Mouse (Mus musculus) midbrain, postnatal 0 days (tissue): ENCODE data around the gene Strip1. TPM values are rescaled to one million over a fixed set of nuclear protein-coding genes. Genes with fewer than 3 reads are reported as not detected.

Source experiments
- ATAC-seq: fragments of 200-750 bp; cut with Nextera tagmentation; 2 replicates; pipeline ENCODE4 v1.8.0; 2017; ENCODE audit warnings: moderate number of reproducible peaks, mild to moderate bottlenecking, moderate TSS enrichment, moderate library complexity; ENCODE audit not compliant: low FRiP score
- DNase-seq: peaks from one replicate; pipeline ENCODE4 v3.0.0-alpha.2; 2015; ENCODE audit warnings: low spot score
- H3K27ac ChIP-seq: fragments of 300-500 bp; sonication (generic); 2 replicates; pipeline ENCODE4 v1.5.1; 2014; ENCODE audit warnings: low read depth, mild to moderate bottlenecking, low read length, mixed read lengths
- H3K27me3 ChIP-seq: fragments of 300-500 bp; sonication (generic); 2 replicates; pipeline ENCODE4 v1.6.1; 2014; ENCODE audit warnings: low read length, control low read depth, mixed read lengths; ENCODE audit not compliant: insufficient read depth
- H3K36me3 ChIP-seq: fragments of 300-500 bp; sonication (generic); 2 replicates; pipeline ENCODE4 v1.6.1; 2014; ENCODE audit warnings: low read length, control low read depth, mixed read lengths; ENCODE audit not compliant: insufficient read depth
- H3K4me1 ChIP-seq: fragments of 300-500 bp; sonication (generic); 2 replicates; pipeline ENCODE4 v1.6.1; 2014; ENCODE audit warnings: mild to moderate bottlenecking, control low read depth, antibody characterized with exemption, low read length, mixed read lengths; ENCODE audit not compliant: insufficient read depth
- H3K4me2 ChIP-seq: fragments of 300-500 bp; sonication (generic); 2 replicates; pipeline ENCODE4 v1.6.1; 2014; ENCODE audit warnings: low read depth, mild to moderate bottlenecking, low read length, mixed read lengths; ENCODE audit not compliant: poor library complexity, severe bottlenecking
- H3K4me3 ChIP-seq: fragments of 300-500 bp; sonication (generic); 2 replicates; pipeline ENCODE4 v1.5.1; 2014; ENCODE audit warnings: low read depth, mild to moderate bottlenecking, low read length, moderate library complexity
- H3K9ac ChIP-seq: fragments of 300-500 bp; sonication (generic); replicated peaks from 2 replicates; pipeline ENCODE4 v1.6.1; 2014; ENCODE audit warnings: mild to moderate bottlenecking, low read length, moderate library complexity, mixed read lengths; ENCODE audit not compliant: poor library complexity, severe bottlenecking
- H3K9me3 ChIP-seq: fragments of 300-500 bp; sonication (generic); 2 replicates; pipeline ENCODE4 v1.6.1; 2016; ENCODE audit warnings: low read length, control low read depth
- CTCF ChIP-seq: IDR thresholded peaks from 2 replicates; pipeline ENCODE4 v1.5.1; 2016; ENCODE audit warnings: antibody characterized with exemption, mild to moderate bottlenecking
- WGBS: fragments of 180-500 bp; shearing (Covaris S2); extraction: QIAGEN DNeasy Blood & Tissue Kit; methylation state at CpG from one replicate; pipeline ENCODE4 v1.1.7; 2014; 5-methylcytosine and 5-hydroxymethylcytosine counted together
- polyA plus RNA-seq: library from polyadenylated mRNA; unstranded; fragments of >200 nt; fragmentation: Nextera tagmentation; extraction: Ambion mirVana; gene quantifications from 2 replicates; pipeline ENCODE4 v1.2.1, GENCODE M21; 2015
- total RNA-seq: library from RNA; depleted of rRNA; stranded (reverse); fragments of >200 nt; gene quantifications from 2 replicates; pipeline ENCODE4 v1.2.3, GENCODE M21; 2014

Strip1 gene
- total and polyA plus RNA-seq, 2 experiments from 2014 or later, result 120 to 131 TPM

DNA sequence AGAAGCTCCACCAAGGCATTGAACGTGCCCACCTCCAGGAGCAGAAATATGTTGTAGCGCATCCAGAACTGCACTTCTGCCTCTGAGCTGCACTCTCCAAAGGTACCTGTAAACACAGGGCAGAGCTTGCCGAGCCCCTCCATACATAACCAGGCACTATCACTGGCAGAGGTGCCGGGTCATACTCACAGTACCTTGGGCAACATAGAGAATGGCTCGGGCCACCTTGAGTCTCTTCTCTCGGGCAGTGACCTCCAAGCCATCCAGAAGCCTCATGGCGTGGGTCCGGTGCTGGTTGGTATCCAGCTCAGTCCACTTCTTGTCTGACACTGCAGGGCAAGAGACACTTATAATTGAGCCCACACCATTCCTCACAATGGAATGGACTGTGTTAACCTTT lies 4.7 kb downstream of the Strip1 start:
- WGBS, result 97% methylated on average over 8 of the region's 8 CpGs
- no peak overlapping the region for H3K9ac ChIP-seq

DNA sequence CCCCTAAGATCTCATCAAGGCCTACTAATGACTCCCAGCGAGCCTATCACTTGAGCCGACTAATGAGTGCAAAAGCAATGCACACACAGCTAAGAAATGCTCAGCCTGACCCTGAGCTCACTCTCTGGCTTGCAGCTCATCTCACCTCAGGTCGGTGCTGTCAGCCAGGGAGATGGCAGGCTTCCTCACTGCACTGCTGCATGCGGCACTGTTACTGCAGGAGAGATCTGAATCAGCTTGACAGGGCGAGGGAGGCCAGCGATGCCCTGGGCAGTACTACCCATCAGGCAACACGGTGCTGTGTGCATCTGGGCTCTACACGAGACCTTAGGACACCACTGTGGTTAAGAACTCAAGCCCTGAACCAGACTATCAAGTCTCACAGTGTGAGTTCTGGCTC lies 6.0 kb downstream of the Strip1 start:
- WGBS, result 88% methylated on average over 8 of the region's 8 CpGs
- no peaks in the 10 kb centered on the region for H3K27me3 ChIP-seq
- H3K4me3 ChIP-seq, result no peak overlapping the region
- H3K36me3 ChIP-seq, result peaks cover 77% of the 10 kb centered on the region
- H3K9me3 ChIP-seq, result no peaks in the 10 kb centered on the region
- no peak for DNase-seq
- TF ChIP-seq CTCF, result no peak
- ATAC-seq, result no peak
- H3K4me1 ChIP-seq, result peaks cover 7% of the 10 kb centered on the region
- no peak overlapping the region for H3K9ac ChIP-seq
- no peak overlapping the region for H3K27ac ChIP-seq
- H3K4me2 ChIP-seq, result no peak overlapping the region

More for the DNA sequence above, 4.7 kb downstream of the Strip1 start:
- no peak overlapping the region for H3K4me2 ChIP-seq
- DNase-seq, result no peak
- ATAC-seq, result no peak
- peaks cover 66% of the 10 kb centered on the region for H3K36me3 ChIP-seq
- no peak overlapping the region for H3K27ac ChIP-seq
- peaks cover 7% of the 10 kb centered on the region for H3K4me1 ChIP-seq
- no peaks in the 10 kb centered on the region for H3K9me3 ChIP-seq
- no peak overlapping the region for H3K4me3 ChIP-seq
- TF ChIP-seq CTCF, result no peak
- H3K27me3 ChIP-seq, result no peaks in the 10 kb centered on the region

DNA sequence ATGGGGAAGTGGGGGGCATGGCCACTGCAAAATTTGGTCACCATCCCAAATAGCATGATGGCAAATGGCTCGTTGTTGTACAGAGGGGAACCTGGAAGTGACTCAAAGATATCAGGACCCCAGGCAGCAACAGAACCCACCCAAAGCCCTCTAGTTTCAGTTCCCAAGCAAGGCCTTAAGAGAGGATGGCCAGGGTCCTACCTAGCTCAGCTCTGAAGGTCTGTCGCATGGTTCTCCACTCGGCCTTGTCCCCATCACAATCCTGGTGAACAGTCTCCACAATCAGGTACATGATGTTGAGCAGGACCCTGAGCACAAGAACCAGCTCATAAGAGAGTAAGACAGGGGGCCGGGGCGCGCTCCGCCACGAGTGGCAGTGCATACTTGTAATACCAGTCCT lies 7.1 kb downstream of the Strip1 start:
- WGBS, result 96% methylated on average over 8 of the region's 8 CpGs
- H3K9ac ChIP-seq, result no peak overlapping the region
- no peaks in the 10 kb centered on the region for H3K4me1 ChIP-seq
- no peak overlapping the region for H3K4me3 ChIP-seq
- peaks cover 85% of the 10 kb centered on the region for H3K36me3 ChIP-seq
- H3K4me2 ChIP-seq, result no peak overlapping the region
- H3K27me3 ChIP-seq, result no peaks in the 10 kb centered on the region
- no peaks in the 10 kb centered on the region for H3K9me3 ChIP-seq
- no peak for DNase-seq
- no peak for TF ChIP-seq CTCF
- no peak overlapping the region for H3K27ac ChIP-seq
- no peak for ATAC-seq

DNA sequence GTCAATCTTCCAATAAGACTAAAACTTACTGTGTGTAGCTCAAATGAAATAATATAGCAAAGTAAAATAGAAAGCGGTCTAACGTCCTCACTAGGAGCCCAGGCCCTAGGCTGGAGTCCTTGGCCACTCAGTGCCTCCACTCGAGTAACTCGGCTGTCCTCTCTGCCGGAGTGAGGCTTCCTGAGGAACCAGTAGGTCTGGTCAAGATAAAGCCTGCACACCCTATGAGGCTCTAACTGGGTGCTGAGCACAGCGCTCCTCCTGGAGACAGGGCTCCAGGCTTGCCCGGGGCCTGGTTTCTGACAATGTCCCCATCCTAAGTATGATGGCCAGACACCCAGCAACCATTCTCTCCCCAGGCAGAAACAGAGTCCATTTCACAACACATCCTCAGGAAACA lies 9.0 kb downstream of the Strip1 start:
- no peak overlapping the region for H3K9ac ChIP-seq
- no peak for DNase-seq
- H3K4me2 ChIP-seq, result no peak overlapping the region
- TF ChIP-seq CTCF, result no peak
- H3K9me3 ChIP-seq, result no peaks in the 10 kb centered on the region
- peaks cover 93% of the 10 kb centered on the region for H3K36me3 ChIP-seq
- no peak for ATAC-seq
- no peak overlapping the region for H3K4me3 ChIP-seq
- H3K4me1 ChIP-seq, result no peaks in the 10 kb centered on the region
- WGBS, result 96% methylated on average over 7 of the region's 7 CpGs
- no peaks in the 10 kb centered on the region for H3K27me3 ChIP-seq
- H3K27ac ChIP-seq, result no peak overlapping the region

DNA sequence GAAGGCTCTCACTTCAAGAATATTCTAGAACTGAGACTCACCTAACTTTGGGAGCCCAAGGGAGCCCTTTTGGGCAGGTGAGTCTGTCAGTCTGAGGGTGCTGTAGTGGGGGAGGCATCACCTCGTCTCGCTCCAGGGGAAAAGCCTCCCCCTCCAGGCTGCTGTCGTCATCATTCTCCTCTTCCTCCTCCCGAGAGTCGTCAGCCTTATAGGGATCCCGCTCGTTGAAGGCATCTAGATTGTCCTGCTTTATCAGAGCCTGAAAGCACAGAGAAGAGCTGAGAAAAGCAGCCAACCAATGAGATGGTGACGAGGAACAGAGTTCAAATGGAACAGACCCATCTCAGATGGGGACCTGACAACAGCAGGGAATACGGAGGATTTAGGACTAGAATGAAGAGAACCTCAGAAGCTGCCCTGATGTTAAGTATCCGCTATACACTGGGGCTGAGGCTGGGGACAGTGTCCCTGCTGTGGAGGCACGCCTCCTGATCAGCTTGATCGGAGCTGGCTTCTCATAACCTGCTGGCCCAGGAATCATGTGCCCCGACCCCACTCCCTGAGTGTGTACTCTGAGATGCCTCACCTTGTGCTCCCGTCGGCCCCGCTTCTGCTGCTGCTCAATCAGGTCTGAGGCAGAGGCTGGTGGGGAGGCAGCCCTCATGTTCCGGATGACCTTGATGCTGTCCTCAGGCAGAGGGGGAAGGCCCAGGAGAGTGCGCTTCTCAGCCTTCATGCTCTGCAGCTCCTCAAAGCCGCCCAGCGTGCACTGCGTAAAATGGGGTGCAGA lies 10.0 kb downstream of the Strip1 start:
- no peak overlapping the region for H3K9ac ChIP-seq
- no peak overlapping the region for H3K27ac ChIP-seq
- no peaks in the 10 kb centered on the region for H3K27me3 ChIP-seq
- H3K4me2 ChIP-seq, result no peak overlapping the region
- no peak for ATAC-seq
- TF ChIP-seq CTCF, result no peak
- WGBS, result 88% methylated on average over 21 of the region's 21 CpGs
- H3K4me3 ChIP-seq, result no peak overlapping the region
- no peaks in the 10 kb centered on the region for H3K4me1 ChIP-seq
- no peak for DNase-seq
- H3K36me3 ChIP-seq, result peaks cover 93% of the 10 kb centered on the region
- H3K9me3 ChIP-seq, result no peaks in the 10 kb centered on the region

DNA sequence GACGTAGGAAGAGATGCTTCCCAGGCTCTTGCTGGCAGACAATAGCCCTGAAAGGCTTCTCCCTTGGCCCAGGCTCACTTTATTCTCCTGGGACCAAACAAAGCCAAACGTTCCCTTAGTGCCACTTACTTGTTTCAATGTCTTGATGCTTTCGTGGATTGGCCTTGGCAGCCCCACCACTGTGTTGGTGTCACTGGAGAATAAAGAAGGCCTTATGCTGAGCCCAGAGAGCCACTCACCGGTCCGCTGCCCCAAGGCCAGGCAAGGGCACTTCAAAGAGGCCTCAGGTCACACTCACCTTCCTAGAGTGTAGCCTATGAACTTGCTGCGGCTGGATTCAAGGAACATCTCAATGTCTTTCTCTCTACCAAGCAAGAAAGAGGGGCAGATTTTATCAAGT lies 11.6 kb downstream of the Strip1 start:
- TF ChIP-seq CTCF, result no peak
- Histone ChIP-seq H3K27ac (no peak overlapping the region), H3K27me3 (no peaks in the 10 kb centered on the region), H3K4me2 (no peak overlapping the region), H3K4me1 (no peaks in the 10 kb centered on the region), H3K4me3 (no peak overlapping the region), H3K36me3 (peaks cover 93% of the 10 kb centered on the region), H3K9me3 (no peaks in the 10 kb centered on the region), H3K9ac (no peak overlapping the region)
- no peak for DNase-seq
- 90% methylated on average over 6 of the region's 6 CpGs for WGBS
- no peak for ATAC-seq
